Mouse (Mus musculus) ES-Bruce4 (cell line): ENCODE data around the gene Ndufs5. TPM values are rescaled to one million over a fixed set of nuclear protein-coding genes. Genes with fewer than 3 reads are reported as not detected.

Source experiments
- H3K27ac ChIP-seq: 2 replicates; pipeline ENCODE4 v1.5.1; 2012; ENCODE audit warnings: low read length, inconsistent platforms; ENCODE audit not compliant: insufficient read depth
- H3K27me3 ChIP-seq: 2 replicates; pipeline ENCODE4 v1.6.1; 2012; ENCODE audit warnings: mild to moderate bottlenecking, low read length, inconsistent platforms; ENCODE audit not compliant: control insufficient read depth, poor library complexity, insufficient read depth, severe bottlenecking
- H3K36me3 ChIP-seq: 2 replicates; pipeline ENCODE4 v1.6.1; 2012; ENCODE audit warnings: inconsistent platforms, mild to moderate bottlenecking, low read length, moderate library complexity; ENCODE audit not compliant: control insufficient read depth, poor library complexity, insufficient read depth, severe bottlenecking
- H3K4me1 ChIP-seq: one replicate; pipeline ENCODE4 v1.8.1; 2011; ENCODE audit warnings: low read length; ENCODE audit not compliant: control insufficient read depth, insufficient read depth
- H3K4me3 ChIP-seq: 2 replicates; pipeline ENCODE4 v1.5.1; 2011; ENCODE audit warnings: low read depth, mild to moderate bottlenecking, low read length
- H3K9ac ChIP-seq: 2 replicates; pipeline ENCODE4 v1.6.1; 2012; ENCODE audit warnings: low read depth, mild to moderate bottlenecking, inconsistent platforms; ENCODE audit not compliant: poor library complexity, severe bottlenecking
- H3K9me3 ChIP-seq: replicated peaks from 2 replicates; pipeline ENCODE4 v1.6.1; 2012; ENCODE audit warnings: mild to moderate bottlenecking, low read length, inconsistent platforms; ENCODE audit not compliant: control insufficient read depth, poor library complexity, insufficient read depth, severe bottlenecking
- CTCF ChIP-seq: IDR thresholded peaks from one replicate; pipeline ENCODE4 v1.8.1; 2011; ENCODE audit warnings: low read depth, low read length
- EP300 ChIP-seq: IDR thresholded peaks from 2 replicates; pipeline ENCODE4 v1.6.1; 2011; ENCODE audit warnings: low read depth, low read length; ENCODE audit not compliant: insufficient read depth
- POLR2A ChIP-seq: IDR thresholded peaks from one replicate; pipeline ENCODE4 v1.8.1; 2011; ENCODE audit warnings: low read length; ENCODE audit not compliant: insufficient read depth
- polyA plus RNA-seq: library from polyadenylated mRNA; stranded (reverse); fragments of >200 nt; gene quantifications from 2 replicates; pipeline ENCODE4 v1.2.4, GENCODE M21; 2011; ENCODE audit warnings: low read depth; ENCODE audit not compliant: missing spikeins, insufficient read depth, insufficient read length

Ndufs5 gene
- polyA plus RNA-seq, 1 experiment = 130 TPM

DNA sequence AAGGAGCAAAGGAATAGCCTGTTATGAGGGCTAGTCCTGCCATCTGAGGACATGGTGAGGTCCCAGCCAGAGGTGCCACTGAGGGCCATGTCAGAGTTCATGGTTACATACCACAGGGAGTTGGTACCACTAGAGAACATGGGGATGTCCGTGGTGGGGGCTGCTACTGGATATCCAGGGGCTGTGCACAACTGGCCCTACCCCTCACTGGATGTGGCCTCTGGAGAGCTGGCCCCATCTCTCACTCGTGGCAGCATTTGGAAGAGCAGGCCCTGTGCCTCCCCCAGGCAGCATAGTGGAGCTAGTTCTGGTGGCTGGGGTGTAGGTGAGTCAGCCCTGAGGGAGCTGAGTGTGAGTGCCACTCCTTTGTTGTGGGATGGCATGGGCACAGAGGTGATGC, 14.9 kb upstream of the Ndufs5 start:
- no peaks in the 10 kb centered on the region for H3K4me1 ChIP-seq
- TF ChIP-seq EP300 (no peak), POLR2A (no peak), CTCF (no peak)
- no peak overlapping the region for H3K27ac ChIP-seq
- H3K36me3 ChIP-seq = peaks cover 9% of the 10 kb centered on the region
- H3K27me3 ChIP-seq = no peaks in the 10 kb centered on the region
- no peaks in the 10 kb centered on the region for H3K9me3 ChIP-seq
- no peak overlapping the region for H3K9ac ChIP-seq
- no peak overlapping the region for H3K4me3 ChIP-seq

DNA sequence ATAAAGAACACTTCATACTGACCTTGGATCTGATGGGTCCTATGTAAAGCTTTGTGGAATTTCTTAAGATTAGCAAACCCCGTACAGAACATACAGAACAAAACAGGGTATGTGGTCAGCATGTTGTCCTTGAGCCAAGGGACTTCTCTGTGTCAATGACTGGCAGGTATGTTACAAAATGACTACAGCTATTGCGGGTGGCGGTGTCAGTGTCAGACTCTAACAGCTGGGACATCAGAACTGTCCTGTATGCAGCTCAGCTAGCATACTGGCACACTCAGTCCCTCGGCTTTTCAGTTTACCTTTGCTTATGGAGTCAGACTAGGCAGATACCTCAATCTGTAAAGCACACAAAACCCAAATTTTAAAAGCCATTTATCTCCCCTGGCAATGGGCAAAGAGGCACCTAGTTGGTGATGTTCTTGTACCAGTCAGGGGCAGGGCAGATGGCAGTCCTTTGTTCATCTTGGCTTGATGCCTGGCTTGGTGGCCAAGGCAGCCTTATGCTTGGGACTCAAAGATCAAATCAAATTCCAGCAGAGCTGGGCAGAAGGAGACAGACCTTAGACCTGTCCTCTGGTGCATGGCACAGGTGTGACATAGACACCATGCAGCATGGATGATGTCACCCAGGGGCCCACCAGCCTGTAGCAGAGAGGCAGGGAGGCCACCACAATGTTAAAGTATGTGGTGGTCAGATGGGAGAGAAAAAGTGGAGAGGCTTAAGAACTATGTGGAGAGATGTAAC, 14.3 kb upstream of the Ndufs5 start:
- TF ChIP-seq POLR2A = no peak
- TF ChIP-seq EP300 = no peak
- TF ChIP-seq CTCF = no peak
- Histone ChIP-seq H3K9ac (no peak overlapping the region), H3K36me3 (peaks cover 5% of the 10 kb centered on the region; the same call in 1 of the 2 replicates), H3K4me3 (no peak overlapping the region), H3K9me3 (no peaks in the 10 kb centered on the region), H3K4me1 (no peaks in the 10 kb centered on the region), H3K27me3 (no peaks in the 10 kb centered on the region), H3K27ac (no peak overlapping the region)

DNA sequence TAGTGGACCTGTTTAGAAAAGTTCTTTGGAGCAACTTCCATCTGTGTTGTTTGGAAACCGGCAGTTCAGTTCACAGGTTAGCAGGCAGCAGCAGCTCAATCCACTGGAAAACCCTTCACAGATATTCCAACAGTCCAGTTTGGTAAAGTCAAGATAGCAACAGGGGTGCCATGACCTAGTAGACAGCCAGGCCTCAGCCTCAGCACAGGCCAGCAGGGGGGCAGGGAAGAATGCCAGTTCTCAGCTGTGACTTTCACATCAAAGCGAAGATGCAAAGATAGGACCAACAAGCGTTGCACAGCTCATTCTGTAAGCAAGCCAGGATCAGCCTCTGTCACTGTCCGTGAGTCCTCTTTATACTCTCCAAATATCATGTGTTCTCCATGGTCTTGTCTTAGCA, 3.8 kb upstream of the Ndufs5 start:
- no peak overlapping the region for H3K9ac ChIP-seq
- no peak overlapping the region for H3K4me3 ChIP-seq
- no peaks in the 10 kb centered on the region for H3K36me3 ChIP-seq
- H3K4me1 ChIP-seq = no peaks in the 10 kb centered on the region
- no peak overlapping the region for H3K27ac ChIP-seq
- no peak for TF ChIP-seq CTCF
- H3K9me3 ChIP-seq = 0 out of 2 replicates have a peak, but pooled peaks cover 4% of the 10 kb centered on the region
- H3K27me3 ChIP-seq = no peaks in the 10 kb centered on the region

- H3K9ac ChIP-seq = peak overlapping the region; percentile 31; the same call in 1 of the 2 replicates
- peaks cover 1% of the 10 kb centered on the region for H3K4me1 ChIP-seq
- peak overlapping the region; percentile 90 for H3K4me3 ChIP-seq
- TF ChIP-seq CTCF (no peak), POLR2A (no peak), EP300 (no peak)
- H3K36me3 ChIP-seq = peaks cover 7% of the 10 kb centered on the region; the same call in 1 of the 2 replicates
- no peak overlapping the region for H3K27ac ChIP-seq
- H3K27me3 ChIP-seq = no peaks in the 10 kb centered on the region
- 0 out of 2 replicates have a peak, but pooled peaks cover 4% of the 10 kb centered on the region for H3K9me3 ChIP-seq
These were observed 405 bp upstream of the Ndufs5 start for GRCm38 (mm10) chr4:123718434-123718780.

DNA sequence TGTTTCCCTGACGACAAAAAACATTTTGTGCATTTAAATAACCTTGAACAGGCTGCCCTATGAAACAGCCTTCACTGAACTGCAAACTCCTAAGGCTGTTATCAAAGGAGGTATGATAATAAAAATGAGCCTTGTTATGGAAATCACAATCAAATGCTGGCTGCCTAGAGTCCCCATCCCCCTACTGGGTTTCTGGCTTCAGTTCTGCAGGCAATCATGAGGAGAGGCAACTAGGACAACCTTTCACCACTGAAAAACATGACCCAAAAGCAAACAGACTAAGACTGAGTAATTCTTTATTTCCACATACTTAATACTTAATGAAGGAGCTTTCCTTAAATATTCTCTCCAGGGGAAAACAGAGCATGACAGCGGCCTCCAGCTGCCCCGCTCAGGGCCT, 5.6 kb downstream of the Ndufs5 start:
- Histone ChIP-seq H3K4me1 (peaks cover 1% of the 10 kb centered on the region), H3K9me3 (no peaks in the 10 kb centered on the region), H3K4me3 (no peak overlapping the region), H3K27ac (no peak overlapping the region), H3K27me3 (no peaks in the 10 kb centered on the region), H3K9ac (no peak overlapping the region), H3K36me3 (peaks cover 7% of the 10 kb centered on the region; the same call in 1 of the 2 replicates)
- no peak for TF ChIP-seq CTCF

- TF ChIP-seq CTCF (peak; percentile 50), POLR2A (no peak), EP300 (no peak)
- no peak overlapping the region for H3K9ac ChIP-seq
- H3K36me3 ChIP-seq = no peaks in the 10 kb centered on the region; the same call in 1 of the 2 replicates
These were observed 10.7 kb downstream of the Ndufs5 start for GRCm38 (mm10) chr4:123707340-123707739.

More at GRCm38 (mm10) chr4:123707340-123707739, 10.7 kb downstream of the Ndufs5 start:
- H3K27ac ChIP-seq = no peak overlapping the region
- H3K4me1 ChIP-seq = no peaks in the 10 kb centered on the region
- H3K9me3 ChIP-seq = no peaks in the 10 kb centered on the region
- H3K4me3 ChIP-seq = no peak overlapping the region
- no peaks in the 10 kb centered on the region; the same call in 1 of the 2 replicates for H3K27me3 ChIP-seq
